Mouse (Mus musculus): ENCODE data around the gene Papss1. TPM values are rescaled to one million over a fixed set of nuclear protein-coding genes. Genes with fewer than 3 reads are reported as not detected.

Gene Papss1
- total and polyA plus RNA-seq, 2 experiments from 2014 or later = 107 to 133 TPM

DNA sequence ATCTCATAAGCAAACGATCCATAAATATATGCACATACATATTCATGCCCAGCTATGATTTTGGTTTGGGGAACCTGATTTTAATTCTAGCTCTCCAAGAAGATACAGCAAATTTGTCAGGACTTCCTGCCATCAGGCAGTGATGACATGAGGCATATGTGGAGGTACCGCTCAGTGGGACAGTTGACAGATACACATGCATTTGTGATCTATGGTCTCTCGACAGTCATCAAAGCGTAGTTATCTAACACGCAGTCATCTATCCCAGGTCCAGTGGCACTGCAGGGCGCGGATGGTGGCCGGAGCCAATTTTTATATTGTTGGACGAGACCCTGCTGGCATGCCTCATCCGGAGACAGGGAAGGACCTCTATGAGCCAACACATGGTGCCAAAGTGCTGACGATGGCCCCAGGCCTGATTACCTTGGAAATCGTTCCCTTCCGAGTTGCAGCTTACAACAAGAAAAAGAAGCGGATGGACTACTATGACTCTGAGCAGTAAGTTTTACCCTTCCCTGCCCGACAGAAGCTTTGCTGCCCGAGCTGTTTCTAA, 66.8 kb downstream of the Papss1 start:
- no peak for ATAC-seq (ENCODE audit: low FRiP score)
- no peaks in the 10 kb centered on the region for H3K9me3 ChIP-seq (ENCODE audit: low read length)

DNA sequence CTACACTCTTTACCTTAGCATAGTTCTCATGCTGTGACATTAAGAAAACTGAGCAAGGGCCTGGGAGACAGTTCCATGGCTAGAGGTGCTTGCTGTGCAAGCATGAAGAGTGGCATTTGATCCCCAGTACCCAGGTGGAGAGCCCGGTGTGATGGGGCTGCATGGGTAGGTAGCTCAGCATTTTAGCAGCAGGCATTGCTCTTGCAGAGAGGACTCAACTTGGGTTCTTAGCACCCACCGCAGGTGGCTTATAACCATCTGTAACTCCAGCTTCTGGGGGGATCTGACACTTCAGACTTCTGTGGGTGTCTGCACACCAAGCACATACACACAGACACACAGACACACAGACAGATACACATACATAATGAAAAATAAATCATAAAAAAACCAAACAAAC, 69.5 kb downstream of the Papss1 start:
- Histone ChIP-seq H3K4me2 (ENCODE audit: low read depth, low read length, poor library complexity, severe bottlenecking) (no peak overlapping the region), H3K4me1 (ENCODE audit: insufficient read depth, low read length) (no peaks in the 10 kb centered on the region), H3K4me3 (ENCODE audit: low read depth, low read length) (no peak overlapping the region), H3K9me3 (ENCODE audit: low read length) (no peaks in the 10 kb centered on the region), H3K27ac (ENCODE audit: low read depth, low read length) (no peak overlapping the region), H3K27me3 (ENCODE audit: insufficient read depth, low read length) (no peaks in the 10 kb centered on the region), H3K36me3 (ENCODE audit: insufficient read depth, low read length) (peaks cover 17% of the 10 kb centered on the region), H3K9ac (replicated peaks; ENCODE audit: low read length, poor library complexity, severe bottlenecking) (no peak overlapping the region)
- WGBS = 98% methylated on average over 2 of the region's 2 CpGs
- TF ChIP-seq CTCF (IDR thresholded peaks at IDR 0.05) = no peak
- ATAC-seq (ENCODE audit: low FRiP score) (no peak), DNase-seq (ENCODE audit: low spot score) (no peak)

More for the DNA sequence above, 66.8 kb downstream of the Papss1 start:
- H3K4me2 ChIP-seq (ENCODE audit: low read depth, low read length, poor library complexity, severe bottlenecking) = no peak overlapping the region
- DNase-seq (ENCODE audit: low spot score) = peak; percentile 52
- no peaks in the 10 kb centered on the region for H3K4me1 ChIP-seq (ENCODE audit: insufficient read depth, low read length)
- 82% methylated on average over 16 of the region's 16 CpGs for WGBS
- 0 out of 2 replicates have a peak overlapping the region, but pooled peaks have one; percentile 6 for H3K27ac ChIP-seq (ENCODE audit: low read depth, low read length)
- H3K27me3 ChIP-seq (ENCODE audit: insufficient read depth, low read length) = no peaks in the 10 kb centered on the region
- no peak for TF ChIP-seq CTCF (IDR thresholded peaks at IDR 0.05)
- H3K9ac ChIP-seq (replicated peaks; ENCODE audit: low read length, poor library complexity, severe bottlenecking) = no peak overlapping the region
- peaks cover 26% of the 10 kb centered on the region for H3K36me3 ChIP-seq (ENCODE audit: insufficient read depth, low read length)
- H3K4me3 ChIP-seq (ENCODE audit: low read depth, low read length) = no peak overlapping the region

DNA sequence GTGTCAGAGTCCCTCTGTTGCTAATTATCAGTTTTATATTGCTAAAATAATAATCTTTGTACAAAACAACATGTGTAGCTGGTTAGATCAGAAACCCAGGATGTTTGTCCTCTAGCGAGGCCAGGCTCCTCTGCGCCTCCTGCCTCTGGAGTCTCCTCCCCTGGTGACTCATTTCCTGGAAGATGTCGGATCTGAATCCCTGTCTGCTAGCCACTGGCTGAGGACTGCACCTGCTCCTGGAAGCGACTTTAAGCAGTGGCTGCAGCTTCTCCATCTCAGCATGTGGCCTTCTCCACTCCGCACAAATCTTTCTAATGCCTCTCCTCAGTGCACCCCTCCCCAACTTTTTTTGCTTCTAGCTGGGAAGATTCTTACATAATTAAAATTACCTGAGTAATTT, 71.6 kb downstream of the Papss1 start:
- Histone ChIP-seq H3K4me2 (ENCODE audit: low read depth, low read length, poor library complexity, severe bottlenecking) (no peak overlapping the region), H3K27ac (ENCODE audit: low read depth, low read length) (no peak overlapping the region), H3K9me3 (ENCODE audit: low read length) (no peaks in the 10 kb centered on the region), H3K4me1 (ENCODE audit: insufficient read depth, low read length) (no peaks in the 10 kb centered on the region), H3K36me3 (ENCODE audit: insufficient read depth, low read length) (peaks cover 15% of the 10 kb centered on the region), H3K27me3 (ENCODE audit: insufficient read depth, low read length) (no peaks in the 10 kb centered on the region), H3K4me3 (ENCODE audit: low read depth, low read length) (no peak overlapping the region), H3K9ac (replicated peaks; ENCODE audit: low read length, poor library complexity, severe bottlenecking) (no peak overlapping the region)
- ATAC-seq (ENCODE audit: low FRiP score) = no peak
- no peak for DNase-seq (ENCODE audit: low spot score)
- no peak for TF ChIP-seq CTCF (IDR thresholded peaks at IDR 0.05)
- WGBS = 46% methylated on average over 5 of the region's 5 CpGs

DNA sequence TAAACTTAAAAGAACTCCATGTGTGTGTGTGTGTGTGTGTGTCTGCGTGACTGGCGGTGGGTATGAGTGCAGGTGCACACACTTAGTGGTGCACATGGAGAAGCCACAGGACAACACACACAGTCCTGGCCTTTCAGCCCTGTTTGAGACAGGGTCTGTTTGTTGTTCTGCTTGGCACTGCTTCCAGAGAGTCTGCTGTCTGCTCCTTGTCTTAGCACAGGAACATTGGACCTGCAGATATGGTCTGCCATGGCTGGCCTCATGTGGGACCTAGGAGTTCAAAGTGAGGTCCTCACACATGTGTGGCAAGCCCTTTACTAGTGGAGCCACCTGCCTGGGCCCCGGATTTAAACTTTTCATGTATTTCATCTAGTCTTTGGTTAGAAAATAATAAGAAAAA, 72.4 kb downstream of the Papss1 start:
- WGBS = 90% methylated on average over 3 of the region's 3 CpGs
- Histone ChIP-seq H3K4me2 (ENCODE audit: low read depth, low read length, poor library complexity, severe bottlenecking) (no peak overlapping the region), H3K27ac (ENCODE audit: low read depth, low read length) (no peak overlapping the region), H3K27me3 (ENCODE audit: insufficient read depth, low read length) (no peaks in the 10 kb centered on the region), H3K9me3 (ENCODE audit: low read length) (no peaks in the 10 kb centered on the region), H3K4me1 (ENCODE audit: insufficient read depth, low read length) (no peaks in the 10 kb centered on the region), H3K4me3 (ENCODE audit: low read depth, low read length) (no peak overlapping the region), H3K9ac (replicated peaks; ENCODE audit: low read length, poor library complexity, severe bottlenecking) (no peak overlapping the region), H3K36me3 (ENCODE audit: insufficient read depth, low read length) (peaks cover 11% of the 10 kb centered on the region)
- ATAC-seq (ENCODE audit: low FRiP score) = peak; percentile 12; the same call in 1 of the 2 replicates
- TF ChIP-seq CTCF (IDR thresholded peaks at IDR 0.05) = no peak
- DNase-seq (ENCODE audit: low spot score) = no peak

DNA sequence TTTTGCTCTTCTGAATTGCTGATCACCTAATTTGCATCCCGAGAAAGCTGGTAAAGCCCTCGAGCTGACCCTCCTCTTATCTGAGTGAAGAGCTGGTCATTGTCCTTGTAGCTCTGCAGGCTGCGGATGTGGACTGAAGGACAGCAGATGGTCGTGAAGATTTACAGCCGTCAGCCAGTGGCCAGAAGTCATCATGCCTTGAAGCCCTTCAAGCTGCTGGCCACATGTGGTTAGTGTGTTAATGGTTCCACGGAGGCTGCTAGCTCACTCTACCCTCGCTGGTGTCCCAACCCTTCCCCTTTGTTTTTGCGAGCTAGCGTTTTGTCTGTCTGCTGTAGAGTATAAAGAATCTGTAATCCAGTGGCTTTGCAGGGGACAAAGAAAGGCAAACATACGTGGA, 73.1 kb downstream of the Papss1 start:
- H3K4me2 ChIP-seq (ENCODE audit: low read depth, low read length, poor library complexity, severe bottlenecking) = no peak overlapping the region
- WGBS = 23% methylated on average over 10 of the region's 10 CpGs
- H3K36me3 ChIP-seq (ENCODE audit: insufficient read depth, low read length) = peaks cover 6% of the 10 kb centered on the region; the same call in 1 of the 2 replicates
- H3K4me3 ChIP-seq (ENCODE audit: low read depth, low read length) = no peak overlapping the region
- H3K9me3 ChIP-seq (ENCODE audit: low read length) = no peaks in the 10 kb centered on the region
- ATAC-seq (ENCODE audit: low FRiP score) (no peak), DNase-seq (ENCODE audit: low spot score) (peak; percentile 28)
- no peaks in the 10 kb centered on the region for H3K4me1 ChIP-seq (ENCODE audit: insufficient read depth, low read length)
- H3K9ac ChIP-seq (replicated peaks; ENCODE audit: low read length, poor library complexity, severe bottlenecking) = no peak overlapping the region
- no peak overlapping the region for H3K27ac ChIP-seq (ENCODE audit: low read depth, low read length)
- no peaks in the 10 kb centered on the region for H3K27me3 ChIP-seq (ENCODE audit: insufficient read depth, low read length)
- TF ChIP-seq CTCF (IDR thresholded peaks at IDR 0.05) = no peak

DNA sequence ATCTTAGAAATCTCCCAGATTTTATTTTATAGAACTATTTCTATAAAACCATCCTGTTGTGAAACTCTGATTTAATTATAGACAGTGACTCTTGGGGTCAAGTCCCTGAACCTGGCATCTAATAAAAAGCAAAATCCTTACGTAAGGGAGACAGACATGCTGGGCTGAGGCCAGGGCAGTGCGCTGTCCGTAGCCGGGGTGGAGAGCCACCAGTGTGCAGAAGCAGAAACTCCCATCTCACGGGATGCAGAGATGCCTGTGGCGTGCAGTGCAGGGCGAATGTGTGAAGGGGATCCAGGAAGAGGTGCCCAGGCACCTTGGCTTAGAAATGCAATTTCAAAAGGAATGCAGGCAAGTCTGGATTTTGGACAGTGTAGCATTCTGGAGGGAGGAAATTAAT, 73.6 kb downstream of the Papss1 start:
- Histone ChIP-seq H3K4me3 (ENCODE audit: low read depth, low read length) (no peak overlapping the region), H3K9me3 (ENCODE audit: low read length) (no peaks in the 10 kb centered on the region), H3K4me1 (ENCODE audit: insufficient read depth, low read length) (no peaks in the 10 kb centered on the region), H3K4me2 (ENCODE audit: low read depth, low read length, poor library complexity, severe bottlenecking) (no peak overlapping the region), H3K9ac (replicated peaks; ENCODE audit: low read length, poor library complexity, severe bottlenecking) (no peak overlapping the region), H3K36me3 (ENCODE audit: insufficient read depth, low read length) (peaks cover 2% of the 10 kb centered on the region; the same call in 1 of the 2 replicates), H3K27ac (ENCODE audit: low read depth, low read length) (no peak overlapping the region), H3K27me3 (ENCODE audit: insufficient read depth, low read length) (no peaks in the 10 kb centered on the region)
- ATAC-seq (ENCODE audit: low FRiP score) = no peak
- WGBS = 72% methylated on average over 7 of the region's 7 CpGs
- no peak for TF ChIP-seq CTCF (IDR thresholded peaks at IDR 0.05)
- DNase-seq (ENCODE audit: low spot score) = no peak
